Mouse (Mus musculus) T-helper 2 cell (primary cell): ENCODE measurements around the gene Khk.

Experiments used
- in situ Hi-C: fragments of 300-600 bp; cut with MboI, MseI; formaldehyde crosslinking; loops from one replicate; pipeline ENCODE4 v1.15.1; 2025; ENCODE audit warnings: high pct_unique_total_duplicates

Gene Khk

GRCm38 (mm10) chr5:30913060-30913841 lies 8.0 kb upstream of the Khk start, which contains the start of gene Emilin1:
Gene Emilin1 (plus strand): TSS chr5:30913402.
- in situ Hi-C loops = no loop called here

- in situ Hi-C loops = no loop called here
Measured at GRCm38 (mm10) chr5:30914101-30914635, 7.1 kb upstream of the Khk start.

GRCm38 (mm10) chr5:30914849-30915248 lies 6.4 kb upstream of the Khk start:
- in situ Hi-C loops = no loop called here

GRCm38 (mm10) chr5:30915456-30915855 lies 5.8 kb upstream of the Khk start:
- in situ Hi-C loops = no loop called here

- in situ Hi-C loops = no loop called here
Measured at GRCm38 (mm10) chr5:30915974-30916433, 5.2 kb upstream of the Khk start.

GRCm38 (mm10) chr5:30916841-30917240 lies 4.4 kb upstream of the Khk start:
- in situ Hi-C loops = no loop called here

- in situ Hi-C loops = no loop called here
Measured at GRCm38 (mm10) chr5:30917348-30917747, 3.9 kb upstream of the Khk start.

GRCm38 (mm10) chr5:30917891-30918670 lies 3.1 kb upstream of the Khk start:
- in situ Hi-C loops = no loop called here

- in situ Hi-C loops = no loop called here
Measured at GRCm38 (mm10) chr5:30918691-30919090, 2.5 kb upstream of the Khk start.

GRCm38 (mm10) chr5:30919831-30920614 lies 1.2 kb upstream of the Khk start:
- in situ Hi-C loops = no loop called here

- in situ Hi-C loops = no loop called here
Measured at GRCm38 (mm10) chr5:30920621-30921020, 610 bp upstream of the Khk start.

GRCm38 (mm10) chr5:30922581-30923041 lies 1.4 kb downstream of the Khk start:
- in situ Hi-C loops = no loop called here

GRCm38 (mm10) chr5:30923119-30923518 lies 1.9 kb downstream of the Khk start:
- in situ Hi-C loops = no loop called here

GRCm38 (mm10) chr5:30924614-30925013 lies 3.4 kb downstream of the Khk start:
- in situ Hi-C loops = no loop called here

GRCm38 (mm10) chr5:30925217-30925616 lies 4.0 kb downstream of the Khk start:
- in situ Hi-C loops = no loop called here

GRCm38 (mm10) chr5:30926073-30926472 lies 4.8 kb downstream of the Khk start:
- in situ Hi-C loops = no loop called here

GRCm38 (mm10) chr5:30927945-30928529 lies 6.8 kb downstream of the Khk start:
- in situ Hi-C loops = no loop called here

GRCm38 (mm10) chr5:30930121-30930520 lies 8.9 kb downstream of the Khk start:
- in situ Hi-C loops = no loop called here

- in situ Hi-C loops = no loop called here
Measured at GRCm38 (mm10) chr5:30930846-30931245, 9.6 kb downstream of the Khk start.

- in situ Hi-C loops = no loop called here
Measured at GRCm38 (mm10) chr5:30931378-30931777, 10.1 kb downstream of the Khk start.

- in situ Hi-C loops = no loop called here
Measured at GRCm38 (mm10) chr5:30933705-30934104, 12.5 kb downstream of the Khk start.
